Mouse (Mus musculus) G1E (cell line): ENCODE measurements around the gene Themis2.

ENCODE experiments used
- CTCF ChIP-seq: IDR thresholded peaks from 2 replicates; pipeline ENCODE4 v1.5.1; 2012; ENCODE audit warnings: low read depth, low read length, inconsistent platforms, mixed read lengths
- GATA1 ChIP-seq: IDR thresholded peaks from 2 replicates; pipeline ENCODE4 v1.6.1; 2012; ENCODE audit warnings: borderline replicate concordance, low read length, inconsistent platforms, mixed read lengths
- GATA2 ChIP-seq: IDR thresholded peaks from 2 replicates; pipeline ENCODE4 v1.6.1; 2012; ENCODE audit warnings: low read depth, low read length, inconsistent platforms, borderline replicate concordance
- POLR2AphosphoS5 ChIP-seq: IDR thresholded peaks from 2 replicates; pipeline ENCODE4 v1.6.1; 2012; ENCODE audit warnings: low read depth, low read length, inconsistent platforms; ENCODE audit not compliant: insufficient replicate concordance

DNA sequence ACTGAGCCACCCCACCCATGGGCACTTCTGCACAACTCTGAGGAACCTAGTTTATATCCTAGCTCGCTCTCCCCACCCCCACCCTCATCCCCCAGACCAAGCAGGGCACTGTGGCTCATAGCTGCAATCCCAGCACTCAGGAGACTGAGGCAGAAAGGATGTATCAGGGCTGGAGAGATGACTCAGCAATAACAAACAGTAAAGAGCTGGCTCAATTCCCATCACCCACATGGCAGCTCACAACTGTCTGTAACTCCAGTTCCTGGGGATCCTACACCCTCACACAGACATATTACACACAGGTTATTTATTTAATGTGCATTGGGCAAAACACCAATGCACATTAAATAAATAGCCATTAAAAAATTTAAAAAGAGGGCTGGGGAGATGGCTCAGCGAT lies 60.8 kb downstream of the Themis2 start:
- TF ChIP-seq CTCF (no peak), GATA1 (no peak), POLR2AphosphoS5 (no peak), GATA2 (no peak)
